Mouse (Mus musculus) liver (tissue): ENCODE measurements around the gene Olfr1414.
"Not testable (repeated sequence)": the region's sequence is repeated elsewhere in the genome, so short reads cannot be mapped to it uniquely, and the experiment has no call there.

Experiments used
- DNase-seq: peaks from one replicate; pipeline ENCODE4 v3.0.0-alpha.2; 2020; ENCODE audit warnings: mixed read lengths

Gene Olfr1414

GRCm38 (mm10) chr1:92518561-92518960 is at the start of gene Olfr1414:
Gene Olfr1414, minus strand, starts transcription at chr1:92518661.
- no peak for DNase-seq

GRCm38 (mm10) chr1:92545929-92546328 is 27.5 kb upstream of the Olfr1414 start:
- DNase-seq: no peak

GRCm38 (mm10) chr1:92539071-92539470 is 20.6 kb upstream of the Olfr1414 start:
- no peak for DNase-seq

GRCm38 (mm10) chr1:92536972-92537371 is 18.5 kb upstream of the Olfr1414 start:
- DNase-seq: no peak

- DNase-seq: no peak
Measured at GRCm38 (mm10) chr1:92523764-92524163, 5.3 kb upstream of the Olfr1414 start.

GRCm38 (mm10) chr1:92521376-92521775 is 2.9 kb upstream of the Olfr1414 start:
- peak; percentile 17 for DNase-seq

GRCm38 (mm10) chr1:92519046-92519445 is 585 bp upstream of the Olfr1414 start:
- no peak for DNase-seq

GRCm38 (mm10) chr1:92515390-92515789 is 3.1 kb downstream of the Olfr1414 start:
- no peak for DNase-seq

GRCm38 (mm10) chr1:92511646-92512045 is 6.8 kb downstream of the Olfr1414 start:
- not testable (repeated sequence) for DNase-seq

- DNase-seq: no peak
Measured at GRCm38 (mm10) chr1:92496001-92496400, 22.5 kb downstream of the Olfr1414 start, which contains the start of gene Olfr1415. Gene Olfr1415, minus strand, starts transcription at chr1:92496101.

- DNase-seq: no peak
Measured at GRCm38 (mm10) chr1:92485013-92485412, 33.4 kb downstream of the Olfr1414 start, which contains the start of gene Olfr1416. Gene Olfr1416, minus strand, starts transcription at chr1:92485113.

- DNase-seq: no peak
Measured at GRCm38 (mm10) chr1:92474066-92474578, 44.3 kb downstream of the Olfr1414 start.

- DNase-seq: peak; percentile 96
Measured at GRCm38 (mm10) chr1:92473165-92474041, 45.1 kb downstream of the Olfr1414 start, which contains the start of gene Ndufa10. Gene Ndufa10, minus strand, starts transcription at chr1:92473860.

- DNase-seq: no peak
Measured at GRCm38 (mm10) chr1:92468891-92469290, 49.6 kb downstream of the Olfr1414 start.

GRCm38 (mm10) chr1:92458416-92458815 is 60.0 kb downstream of the Olfr1414 start:
- DNase-seq: no peak

GRCm38 (mm10) chr1:92457758-92458157 is 60.7 kb downstream of the Olfr1414 start:
- DNase-seq: no peak
